Mouse (Mus musculus): Measurements from ENCODE around the gene Gm9944. TPM values are rescaled to one million over a fixed set of nuclear protein-coding genes. Genes with fewer than 3 reads are reported as not detected.

The Gm9944 gene
- polyA plus RNA-seq (2015; fragmentation: Nextera tagmentation; extraction: Ambion mirVana): not detected in 2 replicates

GRCm38 (mm10) chr4:144453217-144453616, at the start of gene Gm9944:
Gm9944 (minus strand) TSS chr4:144453317.
- H3K4me1 ChIP-seq: no peaks in the 10 kb centered on the region
- no peak within 1 kb of the TSS for H3K4me3 ChIP-seq
- no peak within 1 kb of the TSS for H3K4me2 ChIP-seq (replicated peaks)
- WGBS: 82% methylated on average over 2 of the region's 2 CpGs
- ATAC-seq (ENCODE audit: low FRiP score, low read depth): no peak
- no peak within 1 kb of the TSS for H3K9ac ChIP-seq
- no peak within 1 kb of the TSS for H3K27ac ChIP-seq
- H3K9me3 ChIP-seq: no peaks in the 10 kb centered on the region
- no peaks in the 10 kb centered on the region for H3K36me3 ChIP-seq
- no peaks in the 10 kb centered on the region for H3K27me3 ChIP-seq

GRCm38 (mm10) chr4:144493331-144493730, 40.2 kb upstream of the Gm9944 start:
- Histone ChIP-seq H3K27ac (no peak overlapping the region), H3K4me1 (no peaks in the 10 kb centered on the region), H3K4me3 (no peak overlapping the region), H3K36me3 (no peaks in the 10 kb centered on the region), H3K27me3 (no peaks in the 10 kb centered on the region), H3K9ac (no peak overlapping the region), H3K4me2 (replicated peaks) (no peak overlapping the region), H3K9me3 (no peaks in the 10 kb centered on the region)
- ATAC-seq (ENCODE audit: low FRiP score, low read depth): no peak

- ATAC-seq (ENCODE audit: low FRiP score, low read depth): no peak
- no peak overlapping the region for H3K27ac ChIP-seq
- H3K4me3 ChIP-seq: no peak overlapping the region
- no peaks in the 10 kb centered on the region for H3K27me3 ChIP-seq
- no peak overlapping the region for H3K4me2 ChIP-seq (replicated peaks)
- no peaks in the 10 kb centered on the region for H3K36me3 ChIP-seq
- WGBS: 86% methylated on average over 1 of the region's 1 CpGs
- no peaks in the 10 kb centered on the region for H3K4me1 ChIP-seq
- 0 out of 2 replicates have a peak, but pooled peaks cover 7% of the 10 kb centered on the region for H3K9me3 ChIP-seq
- no peak overlapping the region for H3K9ac ChIP-seq
Observed at GRCm38 (mm10) chr4:144468091-144468490, 15.0 kb upstream of the Gm9944 start.

GRCm38 (mm10) chr4:144465206-144465605, 12.1 kb upstream of the Gm9944 start:
- H3K27ac ChIP-seq: no peak overlapping the region
- no peaks in the 10 kb centered on the region for H3K4me1 ChIP-seq
- ATAC-seq (ENCODE audit: low FRiP score, low read depth): no peak
- H3K27me3 ChIP-seq: no peaks in the 10 kb centered on the region
- H3K9me3 ChIP-seq: 0 out of 2 replicates have a peak, but pooled peaks cover 10% of the 10 kb centered on the region
- H3K4me2 ChIP-seq (replicated peaks): no peak overlapping the region
- no peak overlapping the region for H3K9ac ChIP-seq
- no peaks in the 10 kb centered on the region for H3K36me3 ChIP-seq
- 74% methylated on average over 2 of the region's 2 CpGs for WGBS
- H3K4me3 ChIP-seq: no peak overlapping the region

- no peak within 1 kb of the TSS for H3K4me2 ChIP-seq (replicated peaks)
- H3K27ac ChIP-seq: no peak within 1 kb of the TSS
- H3K27me3 ChIP-seq: no peaks in the 10 kb centered on the region
- no peaks in the 10 kb centered on the region for H3K4me1 ChIP-seq
- no peaks in the 10 kb centered on the region for H3K36me3 ChIP-seq
- H3K9ac ChIP-seq: no peak within 1 kb of the TSS
- 80% methylated on average over 3 of the region's 3 CpGs for WGBS
- no peak within 1 kb of the TSS for H3K4me3 ChIP-seq
- ATAC-seq (ENCODE audit: low FRiP score, low read depth): no peak
- H3K9me3 ChIP-seq: 0 out of 2 replicates have a peak, but pooled peaks cover 10% of the 10 kb centered on the region
Observed at GRCm38 (mm10) chr4:144463656-144464055, 10.5 kb upstream of the Gm9944 start, which contains the start of gene Aadacl3. Aadacl3 (minus strand) TSS chr4:144463756.

- H3K27me3 ChIP-seq: no peaks in the 10 kb centered on the region
- no peaks in the 10 kb centered on the region for H3K9me3 ChIP-seq
- H3K36me3 ChIP-seq: no peaks in the 10 kb centered on the region
- WGBS: 52% methylated on average over 2 of the region's 2 CpGs
- H3K4me2 ChIP-seq (replicated peaks): no peak overlapping the region
- no peak overlapping the region for H3K4me3 ChIP-seq
- H3K27ac ChIP-seq: no peak overlapping the region
- no peak for ATAC-seq (ENCODE audit: low FRiP score, low read depth)
- H3K9ac ChIP-seq: no peak overlapping the region
- no peaks in the 10 kb centered on the region for H3K4me1 ChIP-seq
Observed at GRCm38 (mm10) chr4:144448546-144448945, 4.6 kb downstream of the Gm9944 start.

GRCm38 (mm10) chr4:144441582-144441981, 11.5 kb downstream of the Gm9944 start:
- Histone ChIP-seq H3K36me3 (no peaks in the 10 kb centered on the region), H3K9me3 (no peaks in the 10 kb centered on the region), H3K4me2 (replicated peaks) (no peak overlapping the region), H3K9ac (no peak overlapping the region), H3K4me3 (no peak overlapping the region), H3K4me1 (no peaks in the 10 kb centered on the region), H3K27me3 (no peaks in the 10 kb centered on the region), H3K27ac (no peak overlapping the region)
- WGBS: 81% methylated on average over 1 of the region's 1 CpGs
- ATAC-seq (ENCODE audit: low FRiP score, low read depth): no peak

- Histone ChIP-seq H3K36me3 (no peaks in the 10 kb centered on the region), H3K27me3 (no peaks in the 10 kb centered on the region), H3K4me2 (replicated peaks) (no peak overlapping the region), H3K9me3 (no peaks in the 10 kb centered on the region), H3K4me3 (no peak overlapping the region), H3K9ac (no peak overlapping the region), H3K4me1 (no peaks in the 10 kb centered on the region), H3K27ac (no peak overlapping the region)
- no peak for ATAC-seq (ENCODE audit: low FRiP score, low read depth)
- WGBS: 83% methylated on average over 4 of the region's 4 CpGs
Observed at GRCm38 (mm10) chr4:144441095-144441494, 12.0 kb downstream of the Gm9944 start.

GRCm38 (mm10) chr4:144438672-144439071, 14.4 kb downstream of the Gm9944 start, which contains the start of gene 1700012P22Rik:
1700012P22Rik (minus strand) TSS chr4:144438772.
- no peaks in the 10 kb centered on the region for H3K4me1 ChIP-seq
- no peak within 1 kb of the TSS for H3K4me3 ChIP-seq
- H3K27me3 ChIP-seq: no peaks in the 10 kb centered on the region
- no peak within 1 kb of the TSS for H3K27ac ChIP-seq
- no peak within 1 kb of the TSS for H3K4me2 ChIP-seq (replicated peaks)
- no peaks in the 10 kb centered on the region for H3K36me3 ChIP-seq
- no peak within 1 kb of the TSS for H3K9ac ChIP-seq
- ATAC-seq (ENCODE audit: low FRiP score, low read depth): no peak
- H3K9me3 ChIP-seq: no peaks in the 10 kb centered on the region

GRCm38 (mm10) chr4:144433216-144433615, 19.9 kb downstream of the Gm9944 start:
- Histone ChIP-seq H3K9ac (no peak overlapping the region), H3K27me3 (no peaks in the 10 kb centered on the region), H3K4me3 (no peak overlapping the region), H3K4me2 (replicated peaks) (no peak overlapping the region), H3K4me1 (no peaks in the 10 kb centered on the region), H3K9me3 (no peaks in the 10 kb centered on the region), H3K27ac (no peak overlapping the region), H3K36me3 (no peaks in the 10 kb centered on the region)
- no peak for ATAC-seq (ENCODE audit: low FRiP score, low read depth)
- WGBS: 85% methylated on average over 5 of the region's 5 CpGs

- H3K9me3 ChIP-seq: no peaks in the 10 kb centered on the region
- WGBS: 88% methylated on average over 2 of the region's 2 CpGs
Observed at GRCm38 (mm10) chr4:144430723-144431122, 22.4 kb downstream of the Gm9944 start.

GRCm38 (mm10) chr4:144428868-144429267, 24.2 kb downstream of the Gm9944 start:
- ATAC-seq (ENCODE audit: low FRiP score, low read depth): no peak
- no peaks in the 10 kb centered on the region for H3K36me3 ChIP-seq
- H3K4me3 ChIP-seq: no peak overlapping the region
- 17% methylated on average over 3 of the region's 3 CpGs for WGBS
- H3K4me1 ChIP-seq: no peaks in the 10 kb centered on the region
- H3K4me2 ChIP-seq (replicated peaks): no peak overlapping the region
- no peak overlapping the region for H3K9ac ChIP-seq
- no peaks in the 10 kb centered on the region for H3K9me3 ChIP-seq
- H3K27me3 ChIP-seq: no peaks in the 10 kb centered on the region
- no peak overlapping the region for H3K27ac ChIP-seq

More at GRCm38 (mm10) chr4:144430723-144431122, 22.4 kb downstream of the Gm9944 start:
- no peaks in the 10 kb centered on the region for H3K36me3 ChIP-seq
- no peak overlapping the region for H3K9ac ChIP-seq
- no peaks in the 10 kb centered on the region for H3K4me1 ChIP-seq
- H3K4me2 ChIP-seq (replicated peaks): no peak overlapping the region
- no peaks in the 10 kb centered on the region for H3K27me3 ChIP-seq
- H3K4me3 ChIP-seq: no peak overlapping the region
- H3K27ac ChIP-seq: no peak overlapping the region
- no peak for ATAC-seq (ENCODE audit: low FRiP score, low read depth)

GRCm38 (mm10) chr4:144424590-144424989, 28.5 kb downstream of the Gm9944 start:
- Histone ChIP-seq H3K4me1 (no peaks in the 10 kb centered on the region), H3K27ac (no peak overlapping the region), H3K4me2 (replicated peaks) (no peak overlapping the region), H3K36me3 (no peaks in the 10 kb centered on the region), H3K9me3 (no peaks in the 10 kb centered on the region), H3K9ac (no peak overlapping the region), H3K4me3 (no peak overlapping the region), H3K27me3 (no peaks in the 10 kb centered on the region)
- WGBS: 76% methylated on average over 5 of the region's 5 CpGs
- no peak for ATAC-seq (ENCODE audit: low FRiP score, low read depth)

All from limb, embryonic 13.5 days (tissue).